Mouse (Mus musculus): ENCODE measurements around the gene Nacad. TPM values are rescaled to one million over a fixed set of nuclear protein-coding genes. Genes with fewer than 3 reads are reported as not detected.
A peak's percentile ranks its signal among the peaks of the same experiment; 100 is the strongest.

The Nacad gene
- total RNA-seq, 2 experiments from 2014 or later, result 0.32 to 0.41 TPM

DNA sequence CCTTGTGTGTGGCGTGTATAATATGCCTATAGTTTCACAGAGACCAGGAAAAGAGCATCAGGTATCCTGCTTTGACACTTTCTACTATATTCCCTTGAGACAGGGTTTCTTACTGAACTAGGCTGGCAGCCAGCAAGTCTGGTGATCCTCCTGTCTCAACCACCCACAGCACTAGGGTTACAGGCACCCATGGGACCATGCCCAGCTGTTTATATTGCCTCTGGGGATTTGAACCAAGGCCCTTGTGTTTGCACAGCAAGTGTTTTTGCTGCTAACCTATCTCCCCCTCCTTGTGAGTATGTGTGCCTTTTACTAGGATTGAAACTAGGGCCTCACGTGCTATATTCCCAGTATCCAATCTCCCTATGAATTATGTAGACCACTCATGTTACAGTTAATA lies 24.3 kb downstream of the Nacad start:
- no peak for DNase-seq

DNA sequence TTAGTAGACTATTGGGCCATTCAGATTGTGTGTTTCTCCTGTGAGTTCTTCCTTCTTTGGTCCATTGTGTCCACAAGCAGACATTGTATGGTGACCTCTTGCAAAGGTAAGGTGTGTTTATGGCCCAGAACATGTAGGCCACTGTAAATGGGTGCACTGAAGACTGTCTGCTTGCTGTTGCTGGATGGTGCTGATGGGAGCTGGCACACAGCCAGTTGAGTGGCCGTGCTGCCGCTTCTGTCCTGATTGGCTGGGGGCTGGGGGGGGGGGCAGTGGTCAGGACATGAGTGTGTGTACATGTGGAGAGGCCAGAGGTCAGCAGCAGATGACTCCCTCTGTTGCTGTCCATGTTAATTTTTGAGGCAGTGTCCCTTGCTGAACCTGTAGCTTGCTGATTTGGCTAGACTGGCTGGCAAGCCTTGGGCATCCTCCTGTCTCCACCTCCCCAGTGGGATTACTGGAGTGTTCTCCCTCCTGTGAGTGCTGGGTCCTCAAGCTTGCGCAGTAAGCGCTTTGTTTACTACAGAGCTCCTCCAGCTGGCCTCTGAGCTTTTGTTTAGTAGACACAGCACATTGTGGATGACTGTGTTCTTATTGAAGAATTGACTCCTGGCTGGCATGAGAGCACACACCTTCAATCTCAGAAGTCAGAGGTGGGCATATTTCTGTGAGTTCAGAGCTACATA lies 25.6 kb downstream of the Nacad start:
- DNase-seq, result no peak

DNA sequence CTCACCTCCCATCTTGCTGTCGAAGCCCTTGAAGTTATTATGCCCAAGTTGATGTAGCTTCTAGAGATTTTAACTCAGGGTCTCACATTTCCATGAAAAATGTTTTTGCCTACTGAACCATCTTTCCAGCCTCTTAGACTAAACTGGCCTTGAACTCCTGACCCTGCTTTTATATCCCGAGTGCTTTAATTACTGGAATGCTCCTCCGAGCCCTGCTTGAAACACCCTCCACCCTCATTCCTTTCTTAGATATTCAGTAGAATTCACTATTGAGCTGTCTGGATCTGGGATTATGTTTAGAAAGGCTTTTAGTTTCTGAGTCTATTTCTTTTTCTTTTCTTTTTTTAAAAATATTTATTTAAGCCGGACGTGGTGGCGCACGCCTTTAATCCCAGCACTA lies 26.5 kb downstream of the Nacad start:
- no peak for DNase-seq

GRCm38 (mm10) chr11:6576151-6576550 lies 29.7 kb downstream of the Nacad start:
- DNase-seq, result no peak

- no peak for DNase-seq
These were observed 36.5 kb downstream of the Nacad start for GRCm38 (mm10) chr11:6569410-6569777.

- DNase-seq, result peak; percentile 41
These were observed 37.1 kb downstream of the Nacad start for GRCm38 (mm10) chr11:6568584-6569409.

GRCm38 (mm10) chr11:6567951-6568350 lies 37.9 kb downstream of the Nacad start:
- DNase-seq, result no peak

DNA sequence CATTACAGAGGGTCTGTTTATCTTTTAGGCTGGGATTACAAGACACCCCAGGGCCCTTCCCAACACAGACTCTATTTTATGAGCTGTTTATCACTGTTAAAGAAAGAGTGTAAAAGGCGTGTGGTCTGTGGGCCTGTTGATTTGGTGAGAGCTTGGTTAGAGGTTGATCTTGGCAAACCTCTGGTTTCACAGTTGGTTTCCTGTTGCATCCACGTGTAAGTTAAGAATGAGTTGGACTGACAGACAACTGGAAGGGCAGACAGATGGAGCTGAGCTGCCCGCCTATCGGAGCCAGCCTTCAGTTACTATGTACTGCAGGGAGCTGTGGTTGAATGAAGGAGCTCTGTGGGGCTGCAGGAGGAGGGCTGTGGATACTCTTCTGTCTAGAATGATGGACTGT lies 39.4 kb downstream of the Nacad start:
- DNase-seq, result no peak

DNA sequence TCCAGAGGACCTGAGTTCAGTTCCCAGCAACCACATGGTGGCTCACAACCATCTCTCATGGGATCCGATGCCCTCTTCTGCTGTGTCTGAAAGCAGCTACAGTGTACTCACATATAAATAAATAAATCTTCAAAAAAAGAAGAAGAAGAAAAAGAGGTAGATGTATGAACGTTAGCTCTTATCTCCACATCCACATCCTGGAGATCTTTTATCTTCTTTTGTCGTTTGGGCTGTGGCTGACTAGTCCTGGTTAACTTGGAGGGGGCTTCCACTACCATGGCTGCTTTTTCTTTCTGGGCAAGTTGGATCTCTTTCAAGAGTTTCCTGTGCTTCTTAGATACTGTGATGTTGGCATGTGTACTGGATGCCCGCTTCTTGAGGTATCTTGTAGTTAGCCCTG lies 42.7 kb downstream of the Nacad start:
- no peak for DNase-seq

GRCm38 (mm10) chr11:6562359-6562758 lies 43.5 kb downstream of the Nacad start:
- no peak for DNase-seq

GRCm38 (mm10) chr11:6561474-6561873 lies 44.4 kb downstream of the Nacad start:
- no peak for DNase-seq

GRCm38 (mm10) chr11:6560655-6561360 lies 45.0 kb downstream of the Nacad start:
- peak; percentile 23 for DNase-seq

GRCm38 (mm10) chr11:6559996-6560395 lies 45.9 kb downstream of the Nacad start:
- DNase-seq, result no peak

DNA sequence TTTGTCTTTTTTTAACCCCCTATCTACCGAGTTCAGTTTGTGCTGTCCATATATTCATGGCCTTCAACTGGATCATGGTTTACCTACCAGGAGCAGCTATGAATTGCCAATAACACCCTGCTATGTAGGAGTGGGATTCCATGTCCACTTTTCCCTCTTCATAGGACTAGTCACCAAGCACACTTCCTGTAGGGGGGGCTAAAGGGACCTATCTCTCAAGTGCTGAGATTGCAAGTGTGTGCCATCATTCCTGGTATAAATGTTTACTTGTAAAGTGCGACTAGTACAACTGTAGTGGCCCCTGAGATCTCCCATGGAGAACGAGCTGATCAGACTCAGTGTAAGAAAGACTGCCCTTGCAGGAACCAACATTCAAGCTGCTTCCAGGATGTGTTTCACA lies 47.6 kb downstream of the Nacad start:
- DNase-seq, result no peak

- no peak for DNase-seq
These were observed 55.7 kb downstream of the Nacad start for GRCm38 (mm10) chr11:6550201-6550600.

- DNase-seq, result no peak
These were observed 56.1 kb downstream of the Nacad start for GRCm38 (mm10) chr11:6549770-6550169.

Other genes with a start within 250 kb of the Nacad start
- 10 to 100 TPM; 37.4 to 43.0 TPM for gene Zmiz2, start 217.0 kb downstream of the Nacad start, total RNA-seq (2021)
- gene Ppia, start 190.6 kb downstream of the Nacad start, total RNA-seq (2021), result 100 to 1,000 TPM; 197 to 277 TPM
- 10 to 100 TPM; 44.6 TPM for gene H2afv, start 161.6 kb downstream of the Nacad start, total RNA-seq (2021)
- gene Purb, start 130.1 kb downstream of the Nacad start, total RNA-seq (2021), result 10 to 100 TPM; 21.8 to 21.9 TPM
- gene Myo1g, start 85.1 kb downstream of the Nacad start, total RNA-seq (2021), result 1 to 10 TPM in 1 of 2 experiments, under 1 TPM in 1; 0.56 to 1.0 TPM
- 10 to 100 TPM; 20.1 to 20.8 TPM for gene Ccm2, start 59.2 kb downstream of the Nacad start, total RNA-seq (2021)
- 10 to 100 TPM; 67.6 to 72.3 TPM for gene Tbrg4, start 20.0 kb upstream of the Nacad start, total RNA-seq (2021)
- gene Wap, start 32.6 kb upstream of the Nacad start, total RNA-seq (2021), result not detected
- gene Ramp3, start 52.5 kb upstream of the Nacad start, total RNA-seq (2021), result under 1 TPM; 0.29 to 0.72 TPM
- gene Gm11983, start 231.6 kb upstream of the Nacad start, total RNA-seq (2021), result not detected

All from gastrocnemius, postnatal 25 days (tissue).